Mouse (Mus musculus) left cerebral cortex, adult 18-20 months (tissue): ENCODE results near the gene Igll1. TPM values are rescaled to one million over a fixed set of nuclear protein-coding genes. Genes with fewer than 3 reads are reported as not detected.
A peak's percentile ranks its signal among the peaks of the same experiment; 100 is the strongest.

Source experiments
- DNase-seq, 2 experiments: peaks; one replicate each; pipeline ENCODE4 v3.0.0; 2021 to 2022; ENCODE audit warnings: low spot score in 2 of 2, mixed read lengths in 1 of 2
- total RNA-seq, 2 experiments: library from RNA; stranded (reverse); gene quantifications; 2 replicates each; pipeline ENCODE4 v1.2.3; 2021

The Igll1 gene
- total RNA-seq, 2 experiments from 2014 or later: not detected

DNA sequence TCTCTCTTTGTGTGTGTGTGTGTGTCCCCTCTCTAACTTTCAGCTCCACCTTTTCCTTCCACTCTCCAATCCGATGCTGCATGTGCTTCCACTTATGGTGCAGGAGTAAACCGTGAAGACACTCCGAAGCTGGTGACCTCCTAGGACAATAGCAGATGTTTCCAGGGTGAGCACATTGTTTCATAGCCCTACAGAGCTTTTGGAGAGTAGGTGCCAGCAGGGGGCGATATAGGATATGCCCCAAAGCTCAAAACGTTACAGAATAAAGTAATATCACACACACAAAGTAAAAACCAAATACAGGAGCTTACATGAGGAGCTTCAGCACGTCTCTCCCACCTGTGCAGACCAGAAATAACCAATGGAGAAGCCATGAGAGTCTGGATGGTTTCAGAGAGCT, 8.9 kb downstream of the Igll1 start:
- peak; percentile 16 to 39 for DNase-seq

DNA sequence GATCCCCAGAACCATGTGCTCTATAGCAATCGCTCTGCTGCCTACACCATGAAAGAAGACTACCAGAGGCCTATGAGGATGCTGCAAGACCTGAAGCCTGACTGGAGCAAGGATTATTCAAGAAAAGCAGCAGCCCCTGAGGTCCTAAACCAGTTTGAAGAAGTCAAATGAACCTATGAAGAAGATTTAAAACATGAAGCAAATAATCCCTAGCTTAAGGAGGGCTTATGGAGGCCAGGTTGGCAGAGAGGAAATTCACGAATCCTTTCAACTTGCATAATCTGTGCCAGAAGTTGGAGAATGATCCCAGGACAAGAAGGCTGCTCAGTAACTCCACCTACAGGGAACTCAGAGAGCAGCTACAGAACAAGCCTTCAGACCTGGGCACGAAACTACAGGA, 11.4 kb downstream of the Igll1 start:
- DNase-seq: no peak

DNA sequence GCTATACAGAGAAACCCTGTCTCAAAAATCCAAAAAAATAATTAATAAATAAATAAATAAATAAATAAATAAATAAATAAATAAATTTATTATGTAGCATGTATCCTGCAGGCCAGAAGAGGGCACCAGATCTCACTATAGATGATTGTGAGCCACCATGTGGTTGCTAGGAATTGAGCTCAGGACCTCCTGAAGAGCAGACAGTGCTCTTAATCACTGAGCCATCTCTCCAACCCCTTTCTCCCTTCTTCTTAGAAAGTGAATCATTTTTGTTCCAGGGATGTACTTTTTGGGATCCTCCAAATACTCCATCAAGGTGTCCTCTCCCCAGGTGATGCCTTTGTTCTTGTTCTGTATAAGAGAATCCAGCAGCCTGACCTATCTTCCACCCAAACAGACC, 14.6 kb downstream of the Igll1 start:
- DNase-seq: no peak

DNA sequence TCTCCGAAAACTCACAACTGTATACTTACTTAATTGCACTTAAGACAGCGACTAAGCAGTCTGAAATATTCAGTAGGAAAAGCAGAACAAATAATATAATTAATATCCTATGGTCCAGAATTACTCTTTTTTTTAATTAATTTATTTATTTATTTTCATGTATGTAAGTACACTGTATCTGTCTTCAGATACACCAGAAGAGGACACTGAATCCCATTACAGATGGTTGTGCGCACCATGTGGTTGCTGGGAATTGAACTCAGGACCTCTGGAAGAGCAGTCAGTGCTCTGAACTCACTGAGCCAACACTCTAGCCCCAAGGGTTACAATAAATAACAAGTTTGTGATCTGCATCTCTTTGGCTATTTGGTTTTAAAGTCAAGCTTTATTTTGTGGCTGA, 34.1 kb downstream of the Igll1 start:
- DNase-seq: no peak

DNA sequence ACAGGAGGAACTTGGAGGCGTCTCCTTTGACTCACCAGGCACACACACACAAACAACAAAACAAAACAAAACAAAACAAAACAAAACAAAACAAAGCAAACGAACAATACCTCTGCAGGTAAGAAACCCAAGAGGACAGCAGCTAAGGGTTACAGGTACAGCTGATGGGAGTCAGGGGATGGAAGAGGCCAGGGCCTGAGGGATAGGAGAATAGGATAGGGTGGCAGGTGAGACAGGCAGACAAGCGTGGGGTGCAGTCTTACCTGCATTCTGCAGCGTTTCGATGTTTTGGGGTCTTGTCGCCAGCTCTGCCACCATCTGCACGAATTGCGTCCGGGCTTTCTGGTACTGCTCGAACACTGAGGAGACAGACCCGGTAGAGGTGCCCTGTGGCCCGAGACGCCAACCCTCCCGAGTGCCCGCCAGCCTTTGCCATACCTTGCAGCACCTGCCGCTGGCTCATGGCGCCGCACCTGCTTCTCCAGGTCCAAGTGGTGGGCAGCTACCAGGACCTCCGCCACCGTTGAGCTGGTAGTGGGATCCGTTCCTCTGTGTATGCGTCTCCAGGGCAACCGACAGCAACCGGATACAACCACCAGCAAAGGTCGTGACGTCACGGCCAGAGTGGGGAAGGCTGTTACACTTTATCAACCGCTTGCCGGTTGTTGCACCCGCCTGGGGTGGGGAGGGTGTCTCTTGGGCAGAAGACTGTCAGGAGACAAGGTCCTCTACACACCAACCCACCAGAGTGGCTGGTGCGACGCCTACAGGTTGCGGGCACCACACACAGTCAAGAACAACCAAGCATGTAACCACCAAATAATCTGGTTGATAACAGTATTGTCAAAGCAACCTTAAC, 34.8 kb downstream of the Igll1 start, which contains the start of gene Spag6l:
Spag6l (minus strand) TSS at position 700 of the 859 bp plus-strand sequence.
- DNase-seq: peak; percentile 48 to 67

DNA sequence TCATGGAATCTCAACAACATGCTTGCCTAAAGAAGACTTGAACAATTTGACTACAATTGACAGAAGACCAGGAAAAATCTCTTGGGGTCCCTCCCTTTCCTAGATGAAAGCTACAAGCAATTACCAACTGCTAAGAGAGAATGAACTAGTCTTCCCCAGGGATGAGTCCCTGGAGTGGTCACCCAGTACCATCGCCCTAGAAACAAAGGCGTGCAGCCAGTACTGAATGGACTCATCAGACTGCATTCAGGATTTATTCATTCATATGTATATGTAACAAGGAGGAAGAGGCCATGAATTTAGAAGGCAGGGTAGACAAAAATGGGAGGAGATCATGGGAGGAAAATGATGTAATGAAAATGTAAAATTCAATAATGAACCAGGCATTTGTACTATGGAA, 37.6 kb downstream of the Igll1 start:
- no peak for DNase-seq

DNA sequence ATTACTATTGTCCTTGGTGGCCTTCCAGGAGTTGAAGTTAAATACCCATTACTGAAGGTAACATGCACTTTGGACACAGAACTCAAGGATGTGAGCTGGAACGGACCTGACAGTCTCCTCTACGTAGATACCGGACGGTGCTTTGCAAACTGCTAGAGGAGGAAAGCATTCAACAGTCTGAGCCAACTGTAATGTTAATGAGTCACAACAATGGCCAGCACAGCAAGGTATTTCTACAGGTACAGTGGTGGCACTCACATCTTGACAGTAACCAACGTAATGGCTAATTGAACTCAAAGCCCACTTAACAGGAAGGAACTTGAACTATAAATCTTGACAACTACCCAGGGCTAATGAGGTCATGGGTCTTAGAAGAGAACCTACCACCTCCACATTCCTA, 38.3 kb downstream of the Igll1 start:
- DNase-seq: no peak

Other genes with a start within 250 kb of the Igll1 start
- gene Olfr19, start 187.6 kb downstream of the Igll1 start, total RNA-seq: not detected
- gene Spag6l, start 34.5 kb downstream of the Igll1 start, total RNA-seq: 1 to 10 TPM; 7.3 to 8.2 TPM
- gene Top3b, start 6.8 kb upstream of the Igll1 start, total RNA-seq: 10 to 100 TPM; 60.3 to 60.4 TPM
- not detected for gene Vpreb1, start 6.9 kb upstream of the Igll1 start, total RNA-seq
- gene Ppm1f, start 32.5 kb upstream of the Igll1 start, total RNA-seq: 10 to 100 TPM; 49.2 to 56.0 TPM
- gene Mapk1, start 119.4 kb upstream of the Igll1 start, total RNA-seq: 100 to 1,000 TPM; 448 to 457 TPM
- 10 to 100 TPM; 30.8 to 40.4 TPM for gene Ypel1, start 205.7 kb upstream of the Igll1 start, total RNA-seq
- 10 to 100 TPM; 83.6 to 84.8 TPM for gene Ppil2, start 247.3 kb upstream of the Igll1 start, total RNA-seq